Mouse (Mus musculus): ENCODE measurements around the gene Stub1. TPM values are rescaled to one million over a fixed set of nuclear protein-coding genes. Genes with fewer than 3 reads are reported as not detected.

The Stub1 gene
- polyA plus RNA-seq, 1 experiment from 2014 or later: 290 TPM

DNA sequence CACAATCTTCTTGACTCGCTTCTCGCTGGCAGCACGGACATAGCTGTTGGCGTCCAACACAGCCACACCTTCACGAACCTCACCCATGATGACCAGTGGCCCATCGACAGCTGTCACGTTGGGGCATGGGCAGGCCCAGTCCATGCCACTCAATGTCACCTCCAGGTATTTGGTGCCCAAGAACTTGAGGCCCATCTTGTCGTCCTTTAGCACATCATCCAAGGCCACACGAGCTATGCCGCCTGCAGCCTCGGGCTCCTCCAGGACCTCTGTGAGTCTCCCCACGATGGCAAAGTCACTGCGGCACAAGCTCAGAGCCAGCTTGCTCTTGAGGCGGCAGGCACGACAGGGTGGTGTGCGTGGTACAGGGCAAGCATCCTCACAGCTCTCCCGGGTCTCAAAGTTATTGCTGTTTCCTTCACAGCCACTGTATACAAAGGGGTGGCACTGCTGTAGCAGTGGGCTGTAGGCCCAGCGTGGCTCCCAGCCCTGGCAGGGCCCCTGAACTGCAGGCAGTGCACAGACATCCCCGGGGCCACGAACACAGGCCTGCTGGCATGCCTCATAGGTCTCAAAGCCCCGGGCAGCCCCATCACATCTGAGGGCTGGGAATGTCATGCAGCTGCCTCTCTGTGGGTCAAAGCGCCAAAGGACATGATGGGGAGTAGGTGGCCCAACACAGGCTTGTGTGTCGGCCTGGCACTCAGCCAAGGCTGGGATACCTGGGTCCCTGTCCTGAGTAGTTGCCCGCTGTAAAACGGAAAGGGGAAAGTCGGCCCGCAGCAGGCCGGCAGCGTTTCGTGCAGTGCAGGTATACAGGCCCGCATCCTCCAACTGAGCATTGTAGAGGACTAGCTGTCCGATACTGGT is 44.8 kb upstream of the Stub1 start:
- 92% methylated on average over 32 of the region's 32 CpGs for WGBS
- H3K27me3 ChIP-seq (ENCODE audit: control insufficient read depth, insufficient read depth, low read length): no peaks in the 10 kb centered on the region
- peaks cover 21% of the 10 kb centered on the region for H3K4me1 ChIP-seq (replicated peaks; ENCODE audit: control insufficient read depth, insufficient read depth, low read length)
- no peak for DNase-seq (ENCODE audit: low spot score)
- no peaks in the 10 kb centered on the region for H3K9me3 ChIP-seq (ENCODE audit: control insufficient read depth, low read length)
- H3K27ac ChIP-seq (ENCODE audit: low read depth, low read length): no peak overlapping the region
- ATAC-seq (ENCODE audit: low FRiP score): no peak
- no peak overlapping the region for H3K9ac ChIP-seq (ENCODE audit: low read depth, low read length)
- H3K4me3 ChIP-seq (ENCODE audit: low read depth, low read length): no peak overlapping the region
- no peak overlapping the region for H3K4me2 ChIP-seq (replicated peaks; ENCODE audit: low read depth, low read length)
- H3K36me3 ChIP-seq (ENCODE audit: control insufficient read depth, insufficient read depth, low read length): no peaks in the 10 kb centered on the region

DNA sequence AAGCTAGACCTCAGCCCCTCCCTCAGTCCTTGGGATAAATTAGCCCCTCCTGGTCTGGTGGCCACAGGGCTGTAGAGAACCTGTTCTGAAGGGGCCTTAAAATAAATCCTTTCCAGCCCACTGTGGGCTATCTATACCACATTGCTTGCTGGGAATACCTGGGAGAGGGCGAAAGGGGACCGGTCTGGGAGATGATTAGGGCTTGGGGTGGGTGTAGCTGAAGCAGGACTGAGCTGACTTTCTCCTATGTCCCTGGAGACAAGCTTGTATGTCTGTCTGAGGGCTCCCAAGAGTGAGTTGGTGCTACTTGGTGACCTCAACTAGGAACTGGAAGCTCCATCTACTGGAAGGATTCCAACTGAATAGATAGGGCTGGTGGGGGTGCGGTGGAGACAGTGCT is 43.8 kb upstream of the Stub1 start:
- Histone ChIP-seq H3K27me3 (ENCODE audit: control insufficient read depth, insufficient read depth, low read length) (no peaks in the 10 kb centered on the region), H3K27ac (ENCODE audit: low read depth, low read length) (no peak overlapping the region), H3K4me1 (replicated peaks; ENCODE audit: control insufficient read depth, insufficient read depth, low read length) (peaks cover 19% of the 10 kb centered on the region), H3K9ac (ENCODE audit: low read depth, low read length) (no peak overlapping the region), H3K4me3 (ENCODE audit: low read depth, low read length) (no peak overlapping the region), H3K9me3 (ENCODE audit: control insufficient read depth, low read length) (no peaks in the 10 kb centered on the region), H3K36me3 (ENCODE audit: control insufficient read depth, insufficient read depth, low read length) (no peaks in the 10 kb centered on the region), H3K4me2 (replicated peaks; ENCODE audit: low read depth, low read length) (0 out of 2 replicates have a peak overlapping the region, but pooled peaks have one; percentile 5)
- DNase-seq (ENCODE audit: low spot score): no peak
- WGBS: 95% methylated on average over 3 of the region's 3 CpGs
- no peak for ATAC-seq (ENCODE audit: low FRiP score)

DNA sequence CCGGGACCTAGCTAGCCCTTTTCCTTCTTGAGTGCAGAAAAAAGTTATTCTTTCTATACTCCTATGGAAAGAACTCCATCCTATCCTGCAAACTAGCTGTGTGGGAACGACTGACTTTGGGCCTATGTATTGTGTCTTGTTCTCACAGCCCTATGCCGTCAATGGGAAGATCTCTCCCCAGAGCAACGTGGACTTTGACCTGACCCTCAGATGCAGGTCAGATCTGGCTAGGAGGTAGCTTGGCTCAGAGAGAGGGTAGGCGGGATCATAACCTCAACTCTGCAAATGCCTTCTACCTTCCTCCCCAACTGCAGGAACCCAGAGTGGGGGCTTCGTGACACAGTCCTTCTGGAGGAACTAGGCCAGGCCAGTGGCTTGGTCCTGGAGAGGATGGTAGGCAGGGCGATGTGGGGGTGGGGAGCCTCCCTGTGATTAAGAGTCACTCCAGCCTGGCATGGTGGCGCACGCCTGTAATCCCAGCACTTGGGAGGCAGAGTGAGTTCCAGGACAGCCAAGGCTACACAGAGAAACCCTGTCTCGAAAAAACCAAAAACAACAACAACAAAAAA is 43.2 kb upstream of the Stub1 start:
- H3K4me2 ChIP-seq (replicated peaks; ENCODE audit: low read depth, low read length): peak overlapping the region; percentile 71
- peaks cover 14% of the 10 kb centered on the region for H3K4me1 ChIP-seq (replicated peaks; ENCODE audit: control insufficient read depth, insufficient read depth, low read length)
- peak overlapping the region; percentile 83 for H3K9ac ChIP-seq (ENCODE audit: low read depth, low read length)
- H3K36me3 ChIP-seq (ENCODE audit: control insufficient read depth, insufficient read depth, low read length): no peaks in the 10 kb centered on the region
- H3K27me3 ChIP-seq (ENCODE audit: control insufficient read depth, insufficient read depth, low read length): no peaks in the 10 kb centered on the region
- DNase-seq (ENCODE audit: low spot score): no peak
- H3K4me3 ChIP-seq (ENCODE audit: low read depth, low read length): peak overlapping the region; percentile 79
- H3K27ac ChIP-seq (ENCODE audit: low read depth, low read length): no peak overlapping the region
- no peak for ATAC-seq (ENCODE audit: low FRiP score)
- 54% methylated on average over 10 of the region's 10 CpGs for WGBS
- H3K9me3 ChIP-seq (ENCODE audit: control insufficient read depth, low read length): no peaks in the 10 kb centered on the region

DNA sequence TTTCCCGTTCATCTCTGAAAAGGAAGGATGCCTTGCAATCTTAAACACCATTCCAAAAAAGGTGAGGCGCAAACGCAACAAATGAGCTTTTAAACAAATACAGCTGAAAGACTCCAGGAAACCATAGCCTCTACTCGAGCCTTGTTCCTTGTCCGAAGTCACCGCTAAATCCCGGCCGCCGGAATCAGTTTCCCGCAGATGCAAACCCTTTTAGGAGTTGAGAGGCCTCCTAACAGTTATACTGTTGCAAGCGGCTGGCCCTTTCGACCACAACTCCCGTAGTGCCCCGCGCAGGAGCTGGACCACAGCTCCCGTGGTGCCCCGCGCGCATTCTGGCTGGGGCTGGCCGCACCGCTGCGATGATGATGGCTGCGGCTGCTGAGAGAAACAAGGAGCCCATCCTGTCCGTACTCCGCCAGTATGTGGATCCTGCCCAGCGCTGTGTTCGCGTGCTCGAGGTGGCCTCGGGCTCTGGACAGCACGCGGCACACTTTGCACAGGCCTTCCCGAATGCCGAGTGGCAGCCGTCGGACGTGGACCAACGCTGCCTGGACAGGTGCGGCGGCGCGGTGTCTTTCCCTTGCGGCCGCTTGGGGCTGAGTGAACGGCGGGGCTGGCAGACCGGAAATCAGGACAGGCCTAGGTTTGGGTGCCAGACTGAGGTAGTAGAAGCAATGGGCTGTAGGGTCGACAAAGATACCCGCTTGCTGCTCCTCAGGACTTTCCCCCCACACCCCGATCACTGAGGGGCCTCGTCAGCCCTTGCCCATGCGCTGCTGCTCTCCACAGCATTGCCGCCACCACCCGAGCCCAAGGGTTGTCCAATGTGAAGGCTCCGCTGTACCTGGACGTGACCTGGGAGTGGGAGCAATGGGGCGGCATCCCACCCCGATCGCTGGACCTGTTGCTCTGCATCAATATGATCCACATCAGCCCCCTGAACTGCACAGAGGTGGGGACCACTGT is 42.2 kb upstream of the Stub1 start:
- WGBS: 2% methylated on average over 58 of the region's 59 CpGs
- H3K4me2 ChIP-seq (replicated peaks; ENCODE audit: low read depth, low read length): peak overlapping the region; percentile 71
- no peaks in the 10 kb centered on the region for H3K36me3 ChIP-seq (ENCODE audit: control insufficient read depth, insufficient read depth, low read length)
- peak overlapping the region; percentile 79 for H3K4me3 ChIP-seq (ENCODE audit: low read depth, low read length)
- H3K9me3 ChIP-seq (ENCODE audit: control insufficient read depth, low read length): no peaks in the 10 kb centered on the region
- peak overlapping the region; percentile 91 for H3K27ac ChIP-seq (ENCODE audit: low read depth, low read length)
- peak; percentile 89 for DNase-seq (ENCODE audit: low spot score)
- peaks cover 7% of the 10 kb centered on the region; the same call in 1 of the 2 replicates for H3K4me1 ChIP-seq (replicated peaks; ENCODE audit: control insufficient read depth, insufficient read depth, low read length)
- peak; percentile 91 for ATAC-seq (ENCODE audit: low FRiP score)
- H3K27me3 ChIP-seq (ENCODE audit: control insufficient read depth, insufficient read depth, low read length): no peaks in the 10 kb centered on the region
- peak overlapping the region; percentile 83 for H3K9ac ChIP-seq (ENCODE audit: low read depth, low read length)

DNA sequence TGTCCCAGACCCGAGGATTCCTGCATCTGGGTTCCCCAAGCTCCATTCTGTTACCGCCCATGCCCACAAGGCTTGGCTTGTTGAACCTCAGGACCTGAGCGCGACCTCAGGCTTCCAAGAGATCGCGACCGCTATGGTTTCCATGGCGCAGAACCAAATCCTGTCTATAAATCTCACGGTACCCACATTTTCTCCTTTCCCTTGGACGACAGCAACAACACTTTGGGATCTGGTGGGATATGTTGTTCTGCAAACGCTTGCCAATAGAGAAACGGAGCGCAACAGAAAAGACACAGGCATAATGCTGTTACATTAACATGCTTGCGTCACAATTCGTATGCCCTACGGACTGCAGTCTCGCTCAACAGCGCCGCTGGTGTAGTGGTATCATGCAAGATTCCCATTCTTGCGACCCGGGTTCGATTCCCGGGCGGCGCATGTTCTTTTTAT is 41.5 kb upstream of the Stub1 start, which contains the start of gene Mettl26:
Mettl26 (plus strand) TSS at position 354 of the 450 bp plus-strand sequence.
- Histone ChIP-seq H3K4me3 (ENCODE audit: low read depth, low read length) (peak within 1 kb of the TSS; percentile 79), H3K9ac (ENCODE audit: low read depth, low read length) (peak within 1 kb of the TSS; percentile 83), H3K27me3 (ENCODE audit: control insufficient read depth, insufficient read depth, low read length) (no peaks in the 10 kb centered on the region), H3K27ac (ENCODE audit: low read depth, low read length) (peak within 1 kb of the TSS; percentile 91), H3K9me3 (ENCODE audit: control insufficient read depth, low read length) (no peaks in the 10 kb centered on the region), H3K36me3 (ENCODE audit: control insufficient read depth, insufficient read depth, low read length) (no peaks in the 10 kb centered on the region), H3K4me1 (replicated peaks; ENCODE audit: control insufficient read depth, insufficient read depth, low read length) (peaks cover 7% of the 10 kb centered on the region; the same call in 1 of the 2 replicates), H3K4me2 (replicated peaks; ENCODE audit: low read depth, low read length) (peak within 1 kb of the TSS; percentile 71)
- WGBS: under 1% methylated on average over 25 of the region's 25 CpGs
- ATAC-seq (ENCODE audit: low FRiP score): peak; percentile 70
- DNase-seq (ENCODE audit: low spot score): peak; percentile 98

DNA sequence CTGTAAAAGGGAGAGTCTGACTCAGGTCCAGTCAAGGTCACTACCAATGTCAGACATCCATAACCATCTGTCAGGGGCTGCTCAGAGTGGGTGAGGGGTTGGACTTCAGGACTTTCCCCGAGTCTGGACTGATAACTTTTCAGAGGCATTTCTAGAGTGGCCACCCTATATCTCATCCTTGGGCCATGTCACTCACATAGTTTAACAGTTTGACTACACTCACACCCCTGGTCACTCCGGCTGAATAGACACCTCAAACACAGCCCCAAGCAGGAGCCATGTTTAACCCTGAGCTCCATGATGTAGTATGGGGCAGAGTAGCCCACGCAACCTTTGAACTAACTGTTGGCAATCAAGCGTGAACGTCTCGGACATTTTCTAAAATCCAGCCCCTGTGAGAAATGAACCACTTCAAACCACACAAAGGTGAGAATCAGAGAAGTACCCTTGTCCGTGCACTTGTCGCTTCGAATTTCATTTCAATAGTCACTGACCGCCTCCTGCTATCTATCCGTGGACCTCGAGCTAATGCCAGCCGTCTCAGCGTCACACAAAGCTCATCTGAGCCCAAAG is 41.0 kb upstream of the Stub1 start:
- Histone ChIP-seq H3K27ac (ENCODE audit: low read depth, low read length) (peak overlapping the region; percentile 91), H3K4me2 (replicated peaks; ENCODE audit: low read depth, low read length) (peak overlapping the region; percentile 71), H3K36me3 (ENCODE audit: control insufficient read depth, insufficient read depth, low read length) (no peaks in the 10 kb centered on the region), H3K9ac (ENCODE audit: low read depth, low read length) (peak overlapping the region; percentile 62), H3K27me3 (ENCODE audit: control insufficient read depth, insufficient read depth, low read length) (no peaks in the 10 kb centered on the region), H3K4me1 (replicated peaks; ENCODE audit: control insufficient read depth, insufficient read depth, low read length) (peaks cover 4% of the 10 kb centered on the region; the same call in 1 of the 2 replicates), H3K4me3 (ENCODE audit: low read depth, low read length) (peak overlapping the region; percentile 79), H3K9me3 (ENCODE audit: control insufficient read depth, low read length) (no peaks in the 10 kb centered on the region)
- 5% methylated on average over 14 of the region's 14 CpGs for WGBS
- DNase-seq (ENCODE audit: low spot score): no peak
- peak; percentile 15; the same call in 1 of the 2 replicates for ATAC-seq (ENCODE audit: low FRiP score)

DNA sequence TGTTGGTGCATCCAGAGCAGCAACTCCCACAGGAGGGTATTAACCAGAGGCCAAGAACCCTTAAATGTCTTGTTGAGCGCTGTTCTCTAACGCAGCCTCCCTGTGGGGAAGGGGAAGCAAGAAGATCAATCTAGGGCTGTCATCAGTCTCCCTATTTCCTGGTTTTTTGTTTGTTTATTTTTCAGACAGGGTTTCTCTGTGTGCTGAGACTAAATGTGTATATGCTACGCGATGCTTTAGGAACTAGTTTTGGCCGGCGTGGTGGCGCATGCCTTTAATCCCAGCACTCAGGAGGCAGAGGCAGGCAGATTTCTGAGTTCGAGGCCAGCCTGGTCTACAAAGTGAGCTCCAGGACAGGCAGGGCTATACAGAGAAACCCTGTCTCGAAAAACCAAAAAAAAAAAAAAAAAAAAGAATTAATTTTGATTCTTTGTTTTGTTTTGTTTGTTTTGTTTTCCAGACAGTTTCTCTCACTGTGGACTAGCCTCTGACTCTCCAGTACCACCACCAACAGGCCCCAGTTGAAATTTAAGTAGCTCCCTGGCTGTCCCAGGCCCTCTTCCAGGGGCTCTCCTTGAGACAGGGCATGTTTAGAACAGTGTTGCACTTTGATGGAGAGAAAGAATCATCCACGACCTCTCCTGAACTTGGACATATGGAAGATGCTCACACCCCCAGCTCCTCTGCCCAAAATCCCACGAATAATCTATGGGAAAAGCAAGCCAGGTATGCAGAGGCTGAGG is 40.4 kb upstream of the Stub1 start:
- no peak for DNase-seq (ENCODE audit: low spot score)
- no peak for ATAC-seq (ENCODE audit: low FRiP score)
- Histone ChIP-seq H3K9me3 (ENCODE audit: control insufficient read depth, low read length) (no peaks in the 10 kb centered on the region), H3K36me3 (ENCODE audit: control insufficient read depth, insufficient read depth, low read length) (no peaks in the 10 kb centered on the region), H3K4me2 (replicated peaks; ENCODE audit: low read depth, low read length) (peak overlapping the region; percentile 71), H3K4me1 (replicated peaks; ENCODE audit: control insufficient read depth, insufficient read depth, low read length) (peaks cover 4% of the 10 kb centered on the region), H3K9ac (ENCODE audit: low read depth, low read length) (peak overlapping the region; percentile 62; the same call in 1 of the 2 replicates), H3K4me3 (ENCODE audit: low read depth, low read length) (no peak overlapping the region), H3K27me3 (ENCODE audit: control insufficient read depth, insufficient read depth, low read length) (no peaks in the 10 kb centered on the region), H3K27ac (ENCODE audit: low read depth, low read length) (no peak overlapping the region)
- WGBS: 73% methylated on average over 11 of the region's 11 CpGs
